Mouse (Mus musculus): Measurements from ENCODE around the gene Pmfbp1.
"Not testable (repeated sequence)": the region's sequence is repeated elsewhere in the genome, so short reads cannot be mapped to it uniquely, and the experiment has no call there.

Gene Pmfbp1

DNA sequence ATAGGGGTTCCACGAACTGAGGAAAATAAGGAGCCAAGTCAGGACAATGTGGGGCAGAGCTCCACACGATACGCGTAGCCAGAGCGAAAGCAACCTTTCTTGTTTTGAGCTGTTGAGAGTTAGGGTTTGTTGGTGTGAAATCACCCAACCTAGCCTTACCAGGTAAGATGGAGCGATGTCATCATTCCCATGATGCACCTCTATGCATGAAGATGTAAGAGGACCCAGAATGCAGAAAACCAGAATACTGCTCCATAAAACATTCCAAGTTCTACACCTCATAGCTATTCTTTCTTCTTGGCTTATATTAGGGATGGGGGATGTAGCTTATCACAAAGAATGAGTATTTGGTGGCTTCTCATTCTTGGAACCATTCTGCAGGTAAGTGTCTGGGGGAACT, at the start of gene Pmfbp1:
TSS of gene Pmfbp1 (plus strand) at position 301 of the 400 bp plus-strand sequence.
- no peak for DNase-seq

DNA sequence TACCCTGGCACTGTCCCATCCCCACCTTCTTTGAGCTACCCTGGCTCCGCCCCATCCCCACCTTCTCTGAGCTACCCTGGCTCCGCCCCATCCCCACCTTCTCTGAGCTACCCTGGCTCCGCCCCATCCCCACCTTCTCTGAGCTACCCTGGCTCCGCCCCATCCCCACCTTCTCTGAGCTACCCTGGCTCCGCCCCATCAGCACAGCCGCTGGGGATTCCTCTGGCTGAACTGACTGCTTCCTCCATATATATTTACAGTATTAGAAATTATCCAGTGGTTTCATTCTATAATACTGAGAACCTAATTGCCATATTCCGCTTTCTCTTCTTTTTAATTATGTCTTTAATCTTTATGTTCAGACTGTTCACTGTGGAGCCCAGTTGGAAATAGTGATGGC, 46.9 kb upstream of the Pmfbp1 start:
- DNase-seq = not testable (repeated sequence)

DNA sequence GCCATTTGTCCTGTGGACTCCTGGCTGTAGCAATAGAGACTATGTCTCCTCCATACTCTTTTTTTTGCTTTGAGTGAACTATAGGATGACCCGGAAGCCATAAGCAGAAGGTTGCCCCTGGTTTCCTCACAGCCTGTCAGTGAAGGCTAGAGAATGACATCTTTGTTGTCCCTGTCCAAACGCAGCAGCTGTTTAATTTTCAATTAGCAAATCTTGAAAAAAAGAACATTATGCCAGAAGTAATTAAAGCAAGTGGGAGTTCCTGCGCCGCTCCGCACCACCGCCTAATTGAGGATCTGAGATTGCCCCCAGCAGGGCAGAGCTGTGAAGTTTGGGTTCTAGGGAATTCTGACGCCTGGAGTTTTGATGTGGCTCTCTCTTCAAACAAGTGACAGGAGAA, 42.8 kb upstream of the Pmfbp1 start:
- no peak for DNase-seq

DNA sequence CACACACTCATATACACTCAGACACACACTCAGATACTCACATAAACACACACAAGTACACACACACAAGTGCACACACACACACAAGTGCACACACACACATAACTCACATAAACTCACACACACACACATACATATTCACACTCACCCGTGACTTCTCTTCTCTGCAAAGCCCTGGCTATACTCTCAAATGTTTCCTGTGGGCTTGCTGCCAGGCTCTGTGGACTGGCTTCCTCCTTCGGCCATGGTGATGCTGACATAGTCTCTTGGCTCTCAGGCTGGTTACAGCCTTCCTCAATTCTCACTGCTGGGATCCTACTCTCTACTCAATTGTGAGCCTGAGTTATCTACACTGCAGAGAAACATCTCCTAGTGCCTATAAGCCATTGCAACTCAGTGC, 38.7 kb upstream of the Pmfbp1 start:
- DNase-seq = no peak

DNA sequence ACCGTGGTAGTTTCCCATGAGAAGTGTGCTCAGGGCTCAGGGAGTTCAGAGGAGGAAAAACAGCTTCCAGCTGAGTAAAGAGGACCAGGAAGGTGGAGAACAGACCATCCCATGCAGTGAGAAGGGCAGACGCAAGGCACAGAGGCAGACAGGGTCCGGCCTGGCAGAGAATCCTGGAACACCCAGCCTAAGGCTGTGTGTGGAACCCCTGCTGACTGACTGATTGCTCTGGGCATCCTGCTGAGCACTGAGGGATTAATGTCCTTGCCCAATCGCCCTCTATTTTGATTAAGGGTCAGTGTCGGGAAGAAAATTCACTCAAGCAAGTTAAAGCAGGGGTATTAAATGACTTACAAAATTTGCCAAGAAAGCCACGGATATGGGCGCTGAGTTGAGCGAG, 36.4 kb upstream of the Pmfbp1 start:
- no peak for DNase-seq

DNA sequence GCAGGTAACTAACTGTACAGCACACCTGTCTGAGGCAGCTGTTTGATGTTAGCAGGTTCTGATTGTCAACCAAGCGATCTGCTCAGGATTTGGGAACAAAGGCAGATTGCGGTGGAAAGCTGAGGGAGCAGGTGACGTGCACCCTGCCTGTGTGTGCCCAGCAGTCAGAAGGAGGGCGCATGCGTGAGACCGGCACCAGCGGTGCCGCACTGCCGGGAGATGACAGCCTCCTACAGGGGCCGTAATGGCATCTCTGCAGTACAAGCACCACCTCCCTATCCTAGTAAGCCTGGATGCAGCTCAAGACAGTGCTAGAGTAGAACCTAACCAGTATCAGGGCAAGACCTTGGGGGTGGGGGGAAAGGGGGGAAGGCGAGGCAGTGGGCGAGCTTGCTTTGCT, 35.2 kb upstream of the Pmfbp1 start:
- DNase-seq = peak; percentile 27

DNA sequence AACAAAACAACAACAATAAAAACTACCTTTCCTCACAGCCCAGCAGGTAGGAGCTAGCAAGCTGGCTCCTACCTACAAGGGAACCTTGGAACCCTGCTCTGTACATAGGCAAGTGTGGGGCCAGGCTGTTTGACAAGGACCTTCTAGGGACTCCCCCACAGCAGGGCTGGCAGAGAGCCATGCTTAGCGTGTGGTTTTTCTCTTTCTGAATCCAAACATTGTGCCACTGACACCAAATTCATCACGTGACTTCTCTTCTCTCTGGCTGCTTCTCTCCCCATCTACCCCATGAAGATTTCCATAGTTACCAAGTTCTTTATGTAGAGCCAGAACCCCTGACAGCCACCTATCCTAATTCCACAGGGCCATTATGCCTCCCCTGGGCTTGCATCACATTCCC, 30.8 kb upstream of the Pmfbp1 start:
- DNase-seq = no peak

DNA sequence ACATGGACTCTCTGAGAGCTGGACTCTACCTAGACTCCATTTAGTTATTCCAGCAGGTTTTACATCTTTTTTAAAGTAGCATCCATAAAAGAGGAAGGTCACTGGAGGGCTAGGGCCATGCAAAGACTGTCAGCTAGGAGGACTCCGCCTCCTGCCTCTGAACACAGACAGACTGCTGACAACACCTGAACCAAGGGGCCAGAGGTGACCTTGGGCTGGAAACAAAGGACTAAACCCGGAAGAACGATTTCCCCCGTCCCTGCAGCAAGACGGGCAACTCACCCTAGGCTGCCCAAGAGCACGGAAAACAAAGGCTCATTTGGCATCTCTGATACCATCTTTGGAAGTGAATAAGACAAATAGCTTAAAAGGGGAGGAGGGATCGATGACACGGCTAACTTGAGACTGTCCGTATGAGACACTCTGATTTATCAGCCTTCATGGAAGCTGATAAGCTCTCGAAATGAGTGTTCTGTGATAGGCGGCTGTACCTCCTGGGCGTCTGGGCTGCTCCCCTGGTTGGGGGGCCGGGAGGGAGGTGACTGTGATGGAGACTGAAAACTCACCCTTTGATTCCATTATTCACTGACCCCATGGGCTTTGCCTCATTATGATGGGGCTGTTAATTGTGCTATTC, 30.0 kb upstream of the Pmfbp1 start:
- DNase-seq = no peak

DNA sequence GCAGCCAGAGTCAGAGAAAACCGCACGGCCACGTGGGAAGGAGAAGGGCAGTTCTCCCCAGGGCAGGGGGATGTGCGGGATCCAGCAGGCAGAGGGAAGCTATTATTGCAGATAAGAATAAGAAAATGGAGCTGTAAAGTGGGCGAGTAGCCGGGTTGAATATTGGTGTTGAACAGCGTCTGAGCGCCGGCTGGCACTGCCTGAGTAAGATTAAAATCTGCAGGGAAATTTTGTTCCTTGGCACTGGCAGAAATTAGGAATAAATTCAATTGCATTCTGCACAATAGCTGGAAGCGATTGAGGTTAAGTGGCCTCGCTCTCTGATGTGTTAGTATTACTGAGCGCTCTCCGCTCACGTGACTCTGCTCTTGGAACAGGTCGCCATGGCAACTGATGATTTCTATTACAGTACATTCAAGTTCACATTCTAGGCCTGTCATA, 29.4 kb upstream of the Pmfbp1 start:
- DNase-seq = peak; percentile 16

DNA sequence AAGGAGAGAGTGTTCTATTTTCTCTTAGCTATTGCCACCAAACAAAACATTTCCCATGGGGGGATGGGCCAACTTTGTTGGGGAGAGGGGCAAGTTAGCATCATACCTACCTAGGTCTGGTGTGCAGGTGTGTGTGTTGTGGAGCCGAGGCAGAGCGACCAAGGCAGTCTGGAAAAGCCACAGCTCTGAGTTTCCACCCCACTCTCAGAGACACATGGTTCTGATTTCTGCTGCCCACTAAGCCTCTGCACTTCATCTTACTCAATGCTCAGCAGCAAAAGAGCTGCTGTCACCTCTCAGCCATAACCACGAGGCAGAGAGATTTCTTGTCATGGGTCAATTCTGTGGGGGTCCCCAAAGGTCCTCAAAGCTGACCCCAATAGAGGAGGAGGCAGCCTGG, 28.8 kb upstream of the Pmfbp1 start:
- no peak for DNase-seq

DNA sequence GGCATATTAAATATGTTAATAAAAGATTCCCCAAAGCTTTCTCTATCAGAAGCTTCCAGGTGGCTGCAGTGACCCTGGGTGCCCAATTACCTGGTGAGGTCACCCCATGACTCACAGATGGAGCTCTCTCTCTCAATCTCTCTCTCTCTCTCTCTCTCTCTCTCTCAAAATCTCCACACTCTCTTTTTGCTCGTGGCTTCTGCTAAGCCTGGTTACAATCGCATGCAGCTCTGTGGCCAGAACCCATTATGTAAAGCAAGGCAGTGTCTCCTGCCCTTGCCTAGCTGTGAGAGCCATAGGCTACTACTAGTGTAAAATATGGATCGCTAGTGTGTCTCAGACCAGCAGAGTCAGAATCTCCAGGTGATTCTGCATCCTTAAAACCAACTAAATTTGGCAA, 28.1 kb upstream of the Pmfbp1 start:
- no peak for DNase-seq

DNA sequence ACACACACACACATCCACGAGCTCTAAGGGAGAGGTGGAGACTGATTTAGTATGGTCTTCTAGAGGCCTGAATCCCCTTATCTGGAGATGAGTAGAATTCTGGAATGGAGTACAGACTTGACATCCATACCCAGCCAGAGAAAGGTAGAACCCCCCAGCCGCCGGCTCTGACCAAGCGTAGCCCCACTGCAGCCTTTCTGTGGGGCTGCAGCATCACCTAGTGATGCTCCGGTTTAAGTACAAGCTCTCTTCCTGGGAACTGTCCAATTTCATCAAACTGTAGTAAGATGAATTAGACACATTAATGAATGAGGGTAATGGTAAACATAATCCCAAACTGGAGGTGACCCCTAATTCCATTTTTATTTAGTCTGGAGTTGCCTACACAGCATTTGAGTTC, 26.3 kb upstream of the Pmfbp1 start:
- DNase-seq = no peak

DNA sequence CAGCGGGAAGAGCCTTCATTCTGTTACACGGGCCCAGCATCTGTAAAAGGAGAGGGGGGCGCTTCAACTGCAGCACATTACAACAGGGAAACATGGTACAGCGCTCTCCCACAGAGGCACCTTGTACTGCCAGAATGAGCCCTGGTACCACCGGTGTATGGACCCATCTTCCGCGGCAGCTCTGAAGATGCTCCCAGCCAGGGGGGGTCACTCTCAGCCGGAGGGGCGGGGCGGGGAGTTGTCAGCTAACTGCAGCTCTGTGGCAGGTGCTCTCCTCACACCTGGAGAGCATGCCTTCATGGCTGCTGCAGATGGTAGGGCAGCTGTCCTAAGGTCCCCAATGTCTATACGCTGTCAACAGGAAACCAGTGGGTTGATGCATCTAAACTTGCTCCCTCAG, 25.7 kb upstream of the Pmfbp1 start:
- DNase-seq = no peak

DNA sequence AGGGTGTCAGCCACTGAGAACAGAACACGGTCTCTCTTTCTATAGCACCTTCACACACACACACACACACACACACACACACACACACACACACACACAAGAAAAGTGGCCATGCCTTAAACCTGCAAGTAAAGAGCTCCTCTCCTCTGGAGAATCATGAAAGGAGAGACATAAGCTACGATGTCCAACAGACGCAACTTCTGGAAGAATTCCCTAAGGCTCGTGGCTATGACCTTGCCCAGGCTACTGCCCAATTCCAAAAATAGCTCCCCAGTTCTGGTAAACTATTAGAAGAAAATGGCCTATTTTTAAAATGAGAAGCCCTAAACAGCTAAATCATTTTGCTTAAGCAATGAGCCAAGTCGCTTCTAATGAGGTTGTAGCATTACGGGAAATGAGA, 22.0 kb upstream of the Pmfbp1 start:
- no peak for DNase-seq

DNA sequence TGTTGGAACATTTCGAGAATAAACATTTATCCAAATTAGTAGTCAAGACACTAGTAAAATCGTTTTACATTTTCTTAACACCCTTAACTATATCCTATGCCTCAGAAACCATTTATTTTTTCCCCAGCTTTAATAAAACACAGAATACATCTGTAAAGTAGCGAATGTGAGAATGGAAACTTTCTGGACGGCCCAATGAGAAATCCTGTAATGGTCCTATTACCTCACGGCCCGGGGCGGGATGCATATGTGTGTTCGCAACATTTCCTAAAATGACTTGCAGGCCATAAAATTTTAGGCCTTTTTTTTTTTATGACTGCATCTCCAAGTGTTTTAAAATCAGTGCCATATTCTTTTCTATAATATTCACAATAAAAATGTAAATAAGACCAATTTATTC, 21.4 kb upstream of the Pmfbp1 start:
- no peak for DNase-seq

DNA sequence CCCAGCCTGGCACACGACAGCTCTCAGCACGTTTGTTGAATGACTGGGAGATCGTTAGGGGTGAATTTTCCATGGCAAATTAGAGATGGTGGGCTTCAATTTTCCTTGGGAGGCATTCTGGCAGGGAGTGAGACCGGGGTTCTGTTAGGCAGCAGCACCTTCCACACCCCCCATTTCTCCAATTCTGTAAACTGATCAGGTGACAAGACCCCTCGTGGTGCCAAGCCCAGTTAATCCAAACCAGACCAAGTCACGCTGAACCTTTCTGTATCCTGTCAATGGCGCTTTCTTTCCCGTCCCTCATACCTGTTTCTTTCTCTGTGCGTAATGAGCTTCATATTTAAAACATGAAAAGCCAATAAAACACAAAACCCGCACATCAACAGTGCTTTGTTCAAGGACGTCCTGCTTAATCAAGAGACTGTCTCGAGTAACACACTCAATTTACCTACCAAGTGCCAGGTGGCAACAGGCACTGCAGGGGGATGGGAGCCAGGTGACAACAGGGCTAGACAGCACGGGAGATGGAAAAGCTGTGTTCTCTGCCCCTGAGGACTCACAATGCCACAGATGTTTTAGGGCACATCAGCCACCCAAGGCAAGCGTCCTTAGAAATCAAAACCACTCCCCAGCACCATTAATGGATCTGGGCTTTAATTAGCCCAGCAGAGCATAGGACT, 19.2 kb upstream of the Pmfbp1 start:
- DNase-seq = no peak

DNA sequence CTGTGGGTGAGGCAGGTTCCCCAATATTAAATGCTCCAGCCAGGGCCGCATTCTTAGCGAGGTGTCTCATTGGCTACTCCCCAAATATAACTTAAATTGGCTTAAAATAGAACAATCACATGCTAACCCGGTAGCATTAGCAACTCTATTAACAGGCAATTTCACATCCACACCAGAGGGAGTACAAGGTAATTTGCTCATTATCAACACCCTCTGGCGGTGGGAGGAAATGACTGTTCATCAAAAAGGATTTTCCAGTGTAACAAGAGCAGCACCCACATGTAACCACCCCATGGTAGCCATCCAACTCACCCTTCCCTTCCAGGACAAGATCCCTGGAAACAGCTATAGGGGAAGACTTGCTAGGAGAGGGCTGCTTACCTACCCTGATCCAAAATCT, 18.4 kb upstream of the Pmfbp1 start:
- DNase-seq = no peak

DNA sequence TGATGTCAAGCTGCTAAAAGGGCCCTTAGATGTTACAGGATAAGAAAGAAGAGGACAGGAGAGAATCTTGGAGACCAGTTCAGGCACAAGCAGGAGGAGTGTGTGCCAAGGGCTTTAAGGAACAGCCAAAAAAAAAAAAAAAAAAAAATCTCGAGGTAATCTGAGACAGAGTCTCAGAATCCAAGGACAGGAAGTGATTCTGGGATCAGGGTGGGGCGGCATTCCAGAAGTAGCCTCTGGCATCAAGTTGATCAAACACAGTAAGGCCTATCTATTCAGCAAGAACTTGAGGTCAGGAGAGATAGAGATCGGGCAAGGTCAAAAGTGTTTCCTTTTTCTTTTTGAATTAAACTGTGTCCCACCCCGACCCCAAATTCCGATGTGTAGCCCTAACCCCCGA, 15.2 kb upstream of the Pmfbp1 start:
- no peak for DNase-seq

DNA sequence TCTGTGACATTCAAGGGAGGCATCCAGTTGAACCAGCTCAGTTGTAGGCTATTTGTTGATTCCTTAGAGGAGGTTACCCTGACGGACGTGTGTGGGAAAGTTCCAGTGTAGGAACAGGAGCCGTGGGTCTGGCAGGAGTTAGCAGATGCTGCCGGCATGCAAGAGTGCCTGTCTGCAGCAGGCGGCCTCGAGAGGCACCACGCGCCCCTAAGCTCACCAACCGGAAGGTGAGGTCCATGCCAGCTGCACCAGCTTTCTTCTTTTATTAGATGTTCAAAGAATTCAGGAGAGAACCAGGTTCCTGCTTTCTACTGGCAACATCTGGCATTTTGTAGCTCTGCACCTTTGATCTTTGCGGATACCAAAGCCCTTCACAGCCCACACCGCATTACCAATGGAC, 9.1 kb upstream of the Pmfbp1 start:
- DNase-seq = no peak

DNA sequence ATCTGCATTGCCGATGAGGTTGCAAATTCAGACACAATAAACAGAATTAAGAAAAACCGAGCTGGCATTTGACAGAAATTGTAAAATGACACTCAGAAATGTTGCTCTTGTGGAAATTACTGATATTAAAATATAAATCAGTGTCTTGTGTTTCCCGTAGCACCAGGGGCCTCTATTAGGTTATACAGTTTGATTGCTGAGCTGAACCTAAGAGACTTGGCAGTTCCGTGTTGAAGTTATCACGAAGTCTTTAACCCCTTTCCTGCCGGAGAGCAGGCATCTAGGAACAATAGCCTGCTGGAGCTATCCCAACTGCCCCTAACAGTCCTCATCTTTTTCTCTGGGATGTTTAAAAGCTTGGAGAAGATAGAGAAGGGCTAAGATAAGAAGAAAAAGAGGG, 8.3 kb upstream of the Pmfbp1 start:
- no peak for DNase-seq

DNA sequence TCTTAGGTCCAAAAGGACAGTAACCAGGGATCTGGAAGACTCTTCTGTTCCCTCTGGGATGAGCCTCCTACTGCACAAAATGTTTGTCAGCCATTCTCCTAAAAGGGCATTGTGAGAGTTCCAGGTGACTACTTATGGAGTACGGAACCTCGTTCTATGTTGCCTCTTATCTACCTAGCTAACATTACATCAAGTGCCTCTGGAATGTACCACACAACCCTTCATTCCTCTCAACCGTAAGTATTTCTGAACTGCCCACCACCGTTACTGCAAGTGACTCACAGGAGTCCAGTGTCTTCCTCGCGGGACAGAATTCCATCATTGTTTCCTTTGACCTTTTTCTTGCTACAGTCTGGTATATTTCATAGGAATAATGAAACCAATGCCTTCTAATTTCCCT, 1.0 kb upstream of the Pmfbp1 start:
- DNase-seq = no peak

DNA sequence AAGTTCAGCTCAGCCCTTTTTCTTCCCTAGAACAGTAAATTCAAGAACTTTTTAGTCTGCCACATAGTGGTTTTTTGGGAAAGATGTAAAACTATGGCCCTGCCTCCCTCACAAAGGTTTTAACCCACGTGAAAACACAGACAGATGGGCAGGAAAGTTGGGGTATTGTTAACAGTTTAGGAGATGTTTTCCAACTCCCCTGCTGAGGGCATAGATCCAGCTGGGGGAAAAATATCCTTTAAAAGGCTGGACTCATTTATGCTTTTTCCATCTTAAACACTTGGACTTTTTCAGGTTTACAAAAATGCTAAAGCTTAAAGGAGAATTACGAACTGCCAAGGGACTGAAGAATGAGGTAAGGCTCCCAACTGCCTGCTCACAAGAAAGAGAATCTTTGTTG, 774 bp downstream of the Pmfbp1 start:
- DNase-seq = no peak

DNA sequence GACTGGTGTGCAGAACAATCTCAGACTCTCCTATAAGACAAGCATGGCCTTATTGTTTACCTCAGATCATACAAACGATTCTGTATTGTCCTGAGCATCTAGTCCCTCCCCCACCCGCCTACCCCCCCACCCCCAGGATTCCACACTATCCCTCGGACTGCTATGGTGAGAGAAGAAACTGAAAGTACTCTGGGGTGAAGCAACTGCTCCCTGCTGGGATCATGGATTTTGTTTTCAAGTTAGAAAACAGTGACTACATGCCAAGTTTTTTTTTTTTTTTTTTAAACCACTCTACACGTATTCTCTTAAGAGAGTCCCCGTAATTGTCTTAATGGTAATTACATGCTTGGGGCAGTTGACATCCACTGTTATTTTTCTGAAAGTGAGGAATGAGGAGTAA, 3.6 kb downstream of the Pmfbp1 start:
- DNase-seq = no peak

DNA sequence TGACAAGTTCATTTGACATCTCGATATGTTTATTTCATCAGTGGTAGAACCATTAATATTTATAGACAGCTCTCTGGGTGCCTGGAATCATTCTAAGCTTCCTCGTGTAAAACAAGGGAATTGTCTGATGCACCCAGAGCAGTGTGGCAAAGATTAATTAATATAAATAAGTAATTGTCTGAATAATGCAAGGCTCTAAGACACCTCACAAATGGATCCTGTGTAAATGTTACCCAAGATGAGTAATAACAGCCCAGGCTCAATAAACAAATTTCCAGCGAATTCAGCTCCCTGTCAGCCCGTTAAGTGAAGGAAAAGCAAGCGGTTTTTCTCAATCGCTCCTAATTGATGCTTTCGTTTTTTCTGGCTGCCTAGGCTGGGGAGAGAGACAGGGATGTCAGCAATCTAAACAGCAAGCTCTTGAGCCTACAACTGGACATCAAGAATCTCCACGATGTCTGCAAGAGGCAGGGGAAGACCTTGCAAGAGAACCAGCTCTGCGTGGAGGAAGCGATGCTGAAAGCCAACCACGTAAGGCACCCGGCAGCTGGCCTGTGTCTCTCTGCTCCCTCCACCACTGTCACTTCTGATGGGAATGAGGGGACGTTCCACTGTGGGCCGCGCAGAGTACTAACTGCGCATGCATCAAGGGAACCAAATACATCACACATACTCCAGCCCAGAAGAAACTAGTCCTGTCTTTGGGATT, 5.3 kb downstream of the Pmfbp1 start:
- no peak for DNase-seq

DNA sequence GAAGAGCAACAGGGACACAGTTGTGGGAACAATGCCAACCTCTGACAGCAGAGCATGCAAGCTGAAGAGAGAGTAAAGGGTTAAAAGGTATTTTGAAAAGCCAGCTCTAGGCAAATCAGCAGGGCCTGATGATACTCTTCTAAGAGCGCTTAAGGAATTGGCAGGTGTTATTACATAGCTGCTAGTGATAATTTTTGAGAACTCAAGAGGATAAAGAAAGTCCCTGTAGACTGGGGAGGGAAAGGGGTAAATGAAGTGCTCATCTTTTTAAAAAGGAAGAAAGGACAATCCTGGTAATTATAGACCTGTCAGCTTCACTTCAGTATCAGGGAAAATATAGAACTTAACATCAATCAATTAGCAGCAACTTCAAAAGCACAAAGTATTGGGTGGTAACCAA, 9.7 kb downstream of the Pmfbp1 start:
- DNase-seq = no peak

All from cerebellum, adult 8-10 months (tissue).